Mouse (Mus musculus) limb, embryonic 10.5 days (tissue): ENCODE data around the gene Pde4a. TPM values are rescaled to one million over a fixed set of nuclear protein-coding genes. Genes with fewer than 3 reads are reported as not detected.

ENCODE experiments used
- DNase-seq: peaks from one replicate; pipeline ENCODE4 v3.0.0-alpha.2; 2017; ENCODE audit warnings: low spot score
- H3K27ac ChIP-seq: fragments of 300-500 bp; sonication (generic); 2 replicates; pipeline ENCODE4 v1.5.1; 2016; ENCODE audit warnings: mild to moderate bottlenecking
- H3K27me3 ChIP-seq: fragments of 300-500 bp; sonication (generic); 2 replicates; pipeline ENCODE4 v1.6.1; 2016; ENCODE audit warnings: low read depth, mild to moderate bottlenecking; ENCODE audit not compliant: poor library complexity, severe bottlenecking
- H3K36me3 ChIP-seq: fragments of 300-500 bp; sonication (generic); 2 replicates; pipeline ENCODE4 v1.6.1; 2016; ENCODE audit warnings: mild to moderate bottlenecking, moderate library complexity
- H3K4me1 ChIP-seq: fragments of 300-500 bp; sonication (generic); 2 replicates; pipeline ENCODE4 v1.6.1; 2016
- H3K4me3 ChIP-seq: fragments of 300-500 bp; sonication (generic); 2 replicates; pipeline ENCODE4 v1.5.1; 2016; ENCODE audit warnings: mild to moderate bottlenecking, moderate library complexity
- H3K9me3 ChIP-seq: fragments of 300-500 bp; sonication (generic); replicated peaks from 2 replicates; pipeline ENCODE4 v1.6.1; 2016; ENCODE audit warnings: mild to moderate bottlenecking
- WGBS: fragments of 180-500 bp; shearing (Covaris S2); methylation state at CpG from one replicate; pipeline ENCODE4 v1.1.7; 2016; 5-methylcytosine and 5-hydroxymethylcytosine counted together
- polyA plus RNA-seq: library from polyadenylated mRNA; unstranded; fragments of >200 nt; fragmentation: Nextera tagmentation; extraction: Ambion mirVana; gene quantifications from 2 replicates; pipeline ENCODE4 v1.2.1, GENCODE M21; 2016

Pde4a gene
- polyA plus RNA-seq, 1 experiment from 2014 or later, result 4.5 TPM

GRCm38 (mm10) chr9:21236991-21237367 is 71.5 kb downstream of the Pde4a start:
- Histone ChIP-seq H3K4me3 (peak overlapping the region; percentile 97), H3K27ac (0 out of 2 replicates have a peak overlapping the region, but pooled peaks have one; percentile 98), H3K27me3 (peaks cover 14% of the 10 kb centered on the region), H3K4me1 (peaks cover 22% of the 10 kb centered on the region), H3K9me3 (no peaks in the 10 kb centered on the region), H3K36me3 (peaks cover 47% of the 10 kb centered on the region)
- no peak for DNase-seq
- 86% methylated on average over 25 of the region's 25 CpGs for WGBS

- WGBS, result 17% methylated on average over 19 of the region's 19 CpGs
- peaks cover 22% of the 10 kb centered on the region for H3K4me1 ChIP-seq
- peak; percentile 53 for DNase-seq
- H3K36me3 ChIP-seq, result peaks cover 42% of the 10 kb centered on the region
- no peaks in the 10 kb centered on the region for H3K9me3 ChIP-seq
- H3K27ac ChIP-seq, result peak overlapping the region; percentile 98
- H3K4me3 ChIP-seq, result peak overlapping the region; percentile 97
- H3K27me3 ChIP-seq, result peaks cover 19% of the 10 kb centered on the region
Observed at GRCm38 (mm10) chr9:21237368-21238003, 72.0 kb downstream of the Pde4a start.

- Histone ChIP-seq H3K9me3 (no peaks in the 10 kb centered on the region), H3K27me3 (peaks cover 26% of the 10 kb centered on the region), H3K4me1 (peaks cover 22% of the 10 kb centered on the region), H3K36me3 (peaks cover 35% of the 10 kb centered on the region), H3K27ac (peak overlapping the region; percentile 98), H3K4me3 (peak overlapping the region; percentile 97)
- WGBS, result 2% methylated on average over 31 of the region's 31 CpGs
- DNase-seq, result peak; percentile 58
Observed at GRCm38 (mm10) chr9:21238004-21238732, 72.7 kb downstream of the Pde4a start.

- DNase-seq, result peak; percentile 91
- under 1% methylated on average over 88 of the region's 90 CpGs for WGBS
Observed at GRCm38 (mm10) chr9:21238733-21239464, 73.4 kb downstream of the Pde4a start, which contains the start of gene Keap1. Gene Keap1 (minus strand): TSS chr9:21239361.

GRCm38 (mm10) chr9:21239465-21239848 is 73.9 kb downstream of the Pde4a start:
- Histone ChIP-seq H3K27ac (peak overlapping the region; percentile 98), H3K27me3 (peaks cover 38% of the 10 kb centered on the region), H3K36me3 (peaks cover 22% of the 10 kb centered on the region), H3K9me3 (no peaks in the 10 kb centered on the region), H3K4me3 (peak overlapping the region; percentile 97), H3K4me1 (peaks cover 30% of the 10 kb centered on the region)
- no peak for DNase-seq
- WGBS, result 43% methylated on average over 4 of the region's 4 CpGs

More at GRCm38 (mm10) chr9:21238733-21239464, 73.4 kb downstream of the Pde4a start, which contains the start of gene Keap1:
- Histone ChIP-seq H3K4me3 (peak within 1 kb of the TSS; percentile 97), H3K9me3 (no peaks in the 10 kb centered on the region), H3K27me3 (peaks cover 33% of the 10 kb centered on the region), H3K4me1 (peaks cover 25% of the 10 kb centered on the region), H3K36me3 (peaks cover 28% of the 10 kb centered on the region), H3K27ac (peak within 1 kb of the TSS; percentile 98)

- Histone ChIP-seq H3K27ac (no peak overlapping the region), H3K4me1 (peaks cover 40% of the 10 kb centered on the region), H3K4me3 (no peak overlapping the region), H3K36me3 (peaks cover 5% of the 10 kb centered on the region), H3K9me3 (no peaks in the 10 kb centered on the region), H3K27me3 (peaks cover 57% of the 10 kb centered on the region)
- 5% methylated on average over 11 of the region's 11 CpGs for WGBS
- DNase-seq, result peak; percentile 89
Observed at GRCm38 (mm10) chr9:21241343-21241742, 75.8 kb downstream of the Pde4a start.

GRCm38 (mm10) chr9:21243826-21244427 is 78.4 kb downstream of the Pde4a start:
- H3K36me3 ChIP-seq, result no peaks in the 10 kb centered on the region
- H3K27me3 ChIP-seq, result peaks cover 83% of the 10 kb centered on the region
- peaks cover 33% of the 10 kb centered on the region for H3K4me1 ChIP-seq
- peak overlapping the region; percentile 57 for H3K4me3 ChIP-seq
- H3K27ac ChIP-seq, result peak overlapping the region; percentile 68
- 17% methylated on average over 42 of the region's 42 CpGs for WGBS
- DNase-seq, result no peak
- no peaks in the 10 kb centered on the region for H3K9me3 ChIP-seq

- WGBS, result under 1% methylated on average over 72 of the region's 72 CpGs
- DNase-seq, result peak; percentile 71
- H3K4me3 ChIP-seq, result peak overlapping the region; percentile 57
- H3K4me1 ChIP-seq, result peaks cover 28% of the 10 kb centered on the region
- H3K9me3 ChIP-seq, result no peaks in the 10 kb centered on the region
- H3K27ac ChIP-seq, result peak overlapping the region; percentile 68
- H3K27me3 ChIP-seq, result peaks cover 90% of the 10 kb centered on the region
- H3K36me3 ChIP-seq, result no peaks in the 10 kb centered on the region
Observed at GRCm38 (mm10) chr9:21244428-21245112, 79.1 kb downstream of the Pde4a start.

- DNase-seq, result no peak
- Histone ChIP-seq H3K27me3 (peaks cover 94% of the 10 kb centered on the region), H3K27ac (peak overlapping the region; percentile 68), H3K36me3 (no peaks in the 10 kb centered on the region), H3K4me1 (peaks cover 33% of the 10 kb centered on the region), H3K9me3 (no peaks in the 10 kb centered on the region), H3K4me3 (peak overlapping the region; percentile 57)
- 3% methylated on average over 16 of the region's 16 CpGs for WGBS
Observed at GRCm38 (mm10) chr9:21245113-21245487, 79.6 kb downstream of the Pde4a start.

GRCm38 (mm10) chr9:21246342-21246741 is 80.8 kb downstream of the Pde4a start:
- Histone ChIP-seq H3K27me3 (peaks cover 98% of the 10 kb centered on the region), H3K27ac (no peak overlapping the region), H3K9me3 (no peaks in the 10 kb centered on the region), H3K4me1 (peaks cover 40% of the 10 kb centered on the region), H3K4me3 (no peak overlapping the region), H3K36me3 (no peaks in the 10 kb centered on the region)
- 43% methylated on average over 1 of the region's 1 CpGs for WGBS
- no peak for DNase-seq

- peak within 1 kb of the TSS; percentile 40 for H3K4me3 ChIP-seq
- peaks cover 44% of the 10 kb centered on the region for H3K4me1 ChIP-seq
- no peaks in the 10 kb centered on the region for H3K36me3 ChIP-seq
- no peak within 1 kb of the TSS for H3K27ac ChIP-seq
- H3K9me3 ChIP-seq, result no peaks in the 10 kb centered on the region
- H3K27me3 ChIP-seq, result peaks cover 98% of the 10 kb centered on the region
- WGBS, result 1% methylated on average over 30 of the region's 30 CpGs
- peak; percentile 48 for DNase-seq
Observed at GRCm38 (mm10) chr9:21248326-21248725, 82.8 kb downstream of the Pde4a start, which contains the start of gene S1pr5. Gene S1pr5 (minus strand): TSS chr9:21248443.
